Mouse (Mus musculus): ENCODE measurements around the gene Tlr4.

DNA sequence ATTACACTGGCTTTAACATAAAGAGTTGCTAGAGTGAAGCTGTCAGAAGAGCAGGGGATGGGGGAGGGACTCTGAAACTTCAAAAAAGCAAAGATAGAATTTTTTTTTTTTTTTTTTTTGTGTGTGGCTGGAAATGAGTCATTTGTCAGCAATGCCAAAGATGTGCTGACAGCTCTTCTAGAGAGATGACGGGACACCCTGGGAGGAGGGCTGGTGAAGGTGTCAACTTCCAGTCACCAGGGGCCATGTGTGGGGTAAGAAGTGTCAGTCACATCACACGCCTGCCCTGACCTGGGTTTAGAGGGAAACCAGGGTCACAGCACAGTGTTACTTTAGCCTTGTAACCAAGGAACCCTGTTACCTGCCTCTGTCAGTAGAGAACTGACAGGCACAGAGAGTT, 67.2 kb downstream of the Tlr4 start:
- TF ChIP-seq CTCF (IDR thresholded peaks at IDR 0.05; ENCODE audit: control insufficient read depth, insufficient read depth, low read length) (no peak), POLR2A (IDR thresholded peaks at IDR 0.05; ENCODE audit: borderline replicate concordance, control insufficient read depth, low read depth, low read length) (no peak)

Data from bone marrow, adult 2 months (tissue).